Mouse (Mus musculus) bone marrow, adult 2 months (tissue): ENCODE measurements at regions not wholly inside any gene's neighbourhood (a gene's known extent, or its start where the extent isn't known, plus 50 kb on each side); places are given as distances from the start of the nearest gene placed in this dataset.
"Not testable (repeated sequence)": the region's sequence is repeated elsewhere in the genome, so short reads cannot be mapped to it uniquely, and the experiment has no call there.

Experiments
- H3K27ac ChIP-seq: fragments of 200-500 bp; 2 replicates; pipeline ENCODE4 v1.5.1; 2012; ENCODE audit warnings: low read depth, mild to moderate bottlenecking, control low read depth, inconsistent platforms, low read length; ENCODE audit not compliant: control insufficient read depth, poor library complexity, insufficient read depth
- H3K4me1 ChIP-seq: fragments of 200-500 bp; 2 replicates; pipeline ENCODE4 v1.6.1; 2011; ENCODE audit warnings: low read length; ENCODE audit not compliant: control insufficient read depth, insufficient read depth
- H3K4me3 ChIP-seq: fragments of 200-500 bp; replicated peaks from 2 replicates; pipeline ENCODE3; 2011; ENCODE audit warnings: mild to moderate bottlenecking, low read depth, low read length, control low read depth; ENCODE audit not compliant: control insufficient read depth
- CTCF ChIP-seq: fragments of 200-500 bp; IDR thresholded peaks from 2 replicates; pipeline ENCODE4 v1.5.1; 2011; ENCODE audit warnings: low read length, control low read depth; ENCODE audit not compliant: control insufficient read depth, insufficient read depth
- POLR2A ChIP-seq: fragments of 200-500 bp; IDR thresholded peaks from 2 replicates; pipeline ENCODE4 v1.6.1; 2011; ENCODE audit warnings: low read depth, mild to moderate bottlenecking, control low read depth, low read length, borderline replicate concordance; ENCODE audit not compliant: control insufficient read depth
- WGBS: fragments of 180-500 bp; shearing (Covaris S2); methylation state at CpG from one replicate; pipeline ENCODE4 v1.1.7; 2018; 5-methylcytosine and 5-hydroxymethylcytosine counted together

GRCm38 (mm10) chr3:38276948-38277504, 207.6 kb downstream of the Ankrd50 start:
- H3K4me3 ChIP-seq, result no peak overlapping the region
- WGBS, result 70% methylated on average over 1 of the region's 1 CpGs
- TF ChIP-seq POLR2A (no peak), CTCF (no peak)
- no peaks in the 10 kb centered on the region for H3K4me1 ChIP-seq
- H3K27ac ChIP-seq, result no peak overlapping the region

- H3K4me3 ChIP-seq, result no peak overlapping the region
- WGBS, result 53% methylated on average over 2 of the region's 2 CpGs
- TF ChIP-seq CTCF (no peak), POLR2A (no peak)
- no peaks in the 10 kb centered on the region for H3K4me1 ChIP-seq
- H3K27ac ChIP-seq, result no peak overlapping the region
Observed at GRCm38 (mm10) chr3:38275321-38275720, 209.3 kb downstream of the Ankrd50 start.

GRCm38 (mm10) chr3:38270742-38271141, 213.9 kb downstream of the Ankrd50 start:
- H3K27ac ChIP-seq, result no peak overlapping the region
- TF ChIP-seq CTCF, result no peak
- TF ChIP-seq POLR2A, result no peak

GRCm38 (mm10) chr3:38268226-38268625, 216.4 kb downstream of the Ankrd50 start:
- Histone ChIP-seq H3K4me1 (no peaks in the 10 kb centered on the region), H3K4me3 (no peak overlapping the region), H3K27ac (no peak overlapping the region)
- WGBS, result 89% methylated on average over 7 of the region's 7 CpGs
- no peak for TF ChIP-seq POLR2A
- TF ChIP-seq CTCF, result no peak

More at GRCm38 (mm10) chr3:38270742-38271141, 213.9 kb downstream of the Ankrd50 start:
- Histone ChIP-seq H3K4me3 (no peak overlapping the region), H3K4me1 (no peaks in the 10 kb centered on the region)
- 71% methylated on average over 6 of the region's 6 CpGs for WGBS

GRCm38 (mm10) chr3:38263261-38264141, 221.1 kb downstream of the Ankrd50 start:
- Histone ChIP-seq H3K27ac (no peak overlapping the region), H3K4me1 (no peaks in the 10 kb centered on the region), H3K4me3 (no peak overlapping the region)
- TF ChIP-seq POLR2A, result no peak
- 81% methylated on average over 16 of the region's 16 CpGs for WGBS

- no peaks in the 10 kb centered on the region; the same call in 1 of the 2 replicates for H3K4me1 ChIP-seq
- H3K4me3 ChIP-seq, result no peak overlapping the region
- 86% methylated on average over 11 of the region's 11 CpGs for WGBS
- TF ChIP-seq CTCF (no peak), POLR2A (no peak)
- H3K27ac ChIP-seq, result no peak overlapping the region
Observed at GRCm38 (mm10) chr3:38261326-38262075, 223.1 kb downstream of the Ankrd50 start.

- H3K27ac ChIP-seq, H3K4me1 ChIP-seq, H3K4me3 ChIP-seq: not testable (repeated sequence)
- WGBS, result 89% methylated on average over 8 of the region's 8 CpGs
Observed at GRCm38 (mm10) chr3:38259223-38259622, 225.4 kb downstream of the Ankrd50 start.

- H3K27ac ChIP-seq, result no peak overlapping the region
- 39% methylated on average over 14 of the region's 14 CpGs for WGBS
- no peak for TF ChIP-seq CTCF
- no peak for TF ChIP-seq POLR2A
Observed at GRCm38 (mm10) chr3:38257843-38258290, 226.8 kb downstream of the Ankrd50 start.

More at GRCm38 (mm10) chr3:38257843-38258290, 226.8 kb downstream of the Ankrd50 start:
- no peaks in the 10 kb centered on the region; the same call in 1 of the 2 replicates for H3K4me1 ChIP-seq
- H3K4me3 ChIP-seq, result no peak overlapping the region
